Mouse (Mus musculus) thymus, adult 2 months (tissue): ENCODE measurements around the gene Gm10184.

Experiments used
- CTCF ChIP-seq: fragments of 200-500 bp; IDR thresholded peaks from 2 replicates; pipeline ENCODE4 v1.5.1; 2012; ENCODE audit warnings: mild to moderate bottlenecking, control low read depth, low read length, moderate library complexity, borderline replicate concordance; ENCODE audit not compliant: control insufficient read depth, poor library complexity, insufficient read depth; ENCODE audit errors: extremely low read depth
- POLR2A ChIP-seq: fragments of 200-500 bp; IDR thresholded peaks from 2 replicates; pipeline ENCODE4 v1.6.1; 2012; ENCODE audit warnings: mild to moderate bottlenecking, low read length, control low read depth, moderate library complexity; ENCODE audit not compliant: control insufficient read depth, poor library complexity, insufficient read depth; ENCODE audit errors: extremely low read depth

DNA sequence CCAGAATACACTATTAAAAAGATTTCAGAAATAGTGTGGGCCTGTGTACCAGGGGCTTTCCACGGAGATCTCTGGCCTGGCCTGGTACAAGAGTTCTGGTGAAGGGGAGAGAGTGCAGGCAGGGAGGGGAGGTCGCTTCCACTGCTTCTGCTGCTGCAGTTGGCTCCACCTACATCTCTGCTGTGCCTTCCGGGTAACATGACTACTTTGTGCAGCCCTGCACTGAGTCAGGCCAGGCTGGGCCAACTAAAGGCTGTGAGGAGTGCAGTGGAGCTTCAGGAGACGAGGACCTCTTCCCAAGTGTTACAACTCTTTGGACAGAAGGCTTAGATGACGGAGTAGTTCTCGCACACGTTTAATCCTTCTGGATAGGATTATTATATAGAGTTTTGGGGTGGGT, 9.6 kb downstream of the Gm10184 start:
- no peak for TF ChIP-seq POLR2A
- no peak for TF ChIP-seq CTCF
